Mouse (Mus musculus) urinary bladder, postnatal 0 days (tissue): Measurements from ENCODE around the gene Krt86. TPM values are rescaled to one million over a fixed set of nuclear protein-coding genes. Genes with fewer than 3 reads are reported as not detected.

ENCODE experiments used
- polyA plus RNA-seq: library from polyadenylated mRNA; unstranded; fragments of >200 nt; fragmentation: Nextera tagmentation; extraction: Ambion mirVana; gene quantifications from 2 replicates; pipeline ENCODE4 v1.2.1, GENCODE M21; 2015

The Krt86 gene
- not detected in 2 replicates for polyA plus RNA-seq

DNA sequence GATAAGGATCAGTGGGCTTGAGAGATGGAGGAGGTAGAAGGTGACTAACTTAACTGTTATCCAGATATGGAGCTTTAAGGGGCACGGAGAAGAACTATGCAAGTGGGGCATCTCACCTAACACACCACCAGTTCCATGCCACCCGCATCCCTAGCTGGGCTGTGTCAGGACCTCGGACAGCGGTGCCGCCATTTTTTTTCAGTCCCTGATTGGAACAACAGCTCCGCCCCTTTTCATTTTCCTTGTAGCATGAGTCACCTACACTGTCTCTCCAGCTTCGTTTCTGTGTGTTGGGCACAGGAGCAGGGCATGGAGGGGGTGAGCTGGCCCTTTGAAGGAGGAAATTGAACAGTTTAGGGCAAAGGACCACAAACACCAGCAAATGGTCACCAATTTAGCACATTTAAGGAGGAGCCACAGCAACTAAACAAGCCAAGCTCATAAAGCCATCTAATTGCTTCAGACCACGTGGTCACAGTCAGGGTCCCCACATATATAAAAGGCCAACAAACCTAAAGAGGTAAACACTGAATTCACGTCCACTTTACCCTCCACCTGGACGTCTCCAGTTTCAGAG lies at the start of gene Krt86:
Krt86 (plus strand) TSS at position 527 of the 577 bp plus-strand sequence.

DNA sequence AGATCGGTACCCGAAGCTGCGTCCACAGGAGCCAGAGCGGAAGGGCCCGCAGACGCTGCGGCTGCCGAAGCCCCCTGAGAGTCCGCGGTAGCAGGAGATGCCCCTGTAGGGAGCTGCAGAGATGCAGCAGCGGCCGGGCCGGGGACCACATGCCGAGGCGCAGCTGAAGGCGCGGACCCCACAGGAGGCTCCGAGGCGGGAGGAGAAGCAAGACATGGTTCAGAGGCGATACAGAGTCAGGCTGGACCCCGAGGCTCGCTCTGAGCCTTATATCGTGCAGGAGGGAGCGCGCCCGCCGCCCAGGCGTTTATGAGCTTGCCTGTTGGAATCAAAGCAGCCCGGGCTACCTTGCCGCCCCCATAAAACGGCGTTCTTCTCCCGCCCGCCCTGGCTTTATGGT lies 34.7 kb upstream of the Krt86 start, which contains the start of gene Krt87:
Krt87 (minus strand) TSS at position 250 of the 400 bp plus-strand sequence.

DNA sequence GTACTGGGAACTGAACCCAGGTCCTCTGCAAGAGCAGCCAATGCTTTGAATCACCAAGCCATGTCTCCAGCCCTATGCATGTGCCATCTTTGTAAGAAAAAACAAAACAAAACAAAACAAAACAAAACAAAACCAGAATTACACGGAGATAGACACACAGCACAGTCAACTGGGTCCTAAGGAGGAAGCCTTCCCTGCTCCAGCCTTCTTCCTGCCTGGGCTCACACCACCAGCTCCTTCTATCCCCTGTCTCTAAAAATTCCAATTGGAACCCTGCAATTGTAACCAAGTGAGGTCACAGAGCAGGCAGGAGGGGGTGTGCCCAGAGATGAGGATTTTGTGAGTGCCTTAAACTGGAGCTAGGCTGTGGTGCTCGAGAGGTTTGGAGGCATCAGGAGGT lies 25.8 kb upstream of the Krt86 start, which contains the start of gene Krt88:
Krt88 (plus strand) TSS at position 301 of the 400 bp plus-strand sequence.

GRCm38 (mm10) chr15:101463651-101464050 lies 9.6 kb upstream of the Krt86 start, which contains the start of gene Krt81:
Gene Krt81, minus strand, starts transcription at chr15:101463751.

GRCm38 (mm10) chr15:101491431-101491830 lies 18.2 kb downstream of the Krt86 start, which contains the start of gene Krt83:
Gene Krt83, minus strand, starts transcription at chr15:101491512.

GRCm38 (mm10) chr15:101517161-101517560 lies 43.9 kb downstream of the Krt86 start, which contains the start of gene Gm49425:
Gene Gm49425, minus strand, starts transcription at chr15:101517261.

Other genes with a start within 250 kb of the Krt86 start
- 1.2 TPM in 2 replicates for gene Grasp, start 249.3 kb upstream of the Krt86 start, polyA plus RNA-seq
- gene Nr4a1, start 219.2 kb upstream of the Krt86 start, polyA plus RNA-seq, result 14.3 and 20.2 TPM in 2 replicates
- 40.7 and 49.5 TPM in 2 replicates for gene Atg101, start 189.2 kb upstream of the Krt86 start, polyA plus RNA-seq
- gene 6030408B16Rik, start 180.3 kb upstream of the Krt86 start, polyA plus RNA-seq, result 5.5 and 11.7 TPM in 2 replicates
- 4.7 and 4.8 TPM in 2 replicates for gene Krt80, start 103.3 kb upstream of the Krt86 start, polyA plus RNA-seq
- gene Krt7, start 62.4 kb upstream of the Krt86 start, polyA plus RNA-seq, result 659 and 724 TPM in 2 replicates
- gene Krt87, start 34.7 kb upstream of the Krt86 start, polyA plus RNA-seq, result 0.05 and 0.11 TPM in 2 replicates
- gene Krt88, start 25.7 kb upstream of the Krt86 start, polyA plus RNA-seq, result not detected in 2 replicates
- gene Krt81, start 9.7 kb upstream of the Krt86 start, polyA plus RNA-seq, result not detected in 2 replicates
- gene Krt83, start 18.0 kb downstream of the Krt86 start, polyA plus RNA-seq, result 0.51 TPM in 1 of 2 replicates, not detected in the other
- not detected in 2 replicates for gene Gm49425, start 43.8 kb downstream of the Krt86 start, polyA plus RNA-seq
- 0.06 TPM in 1 of 2 replicates, not detected in the other for gene Krt84, start 59.3 kb downstream of the Krt86 start, polyA plus RNA-seq
- not detected in 2 replicates for gene Krt82, start 77.2 kb downstream of the Krt86 start, polyA plus RNA-seq
- gene Krt90, start 89.5 kb downstream of the Krt86 start, polyA plus RNA-seq, result 0.43 and 1.2 TPM in 2 replicates
- 0.04 and 0.13 TPM in 2 replicates for gene Krt75, start 100.4 kb downstream of the Krt86 start, polyA plus RNA-seq
- gene Gm5414, start 154.7 kb downstream of the Krt86 start, polyA plus RNA-seq, result not detected in 2 replicates
- gene Gm5478, start 173.9 kb downstream of the Krt86 start, polyA plus RNA-seq, result not detected in 2 replicates
- gene Krt6b, start 206.8 kb downstream of the Krt86 start, polyA plus RNA-seq, result 0.21 TPM in 1 of 2 replicates, not detected in the other
- 2.0 and 4.7 TPM in 2 replicates for gene Krt6a, start 220.8 kb downstream of the Krt86 start, polyA plus RNA-seq
- gene Krt5, start 239.4 kb downstream of the Krt86 start, polyA plus RNA-seq, result 247 and 260 TPM in 2 replicates